Mouse (Mus musculus) stomach, postnatal 0 days (tissue): Measurements from ENCODE around the gene Pawr. TPM values are rescaled to one million over a fixed set of nuclear protein-coding genes. Genes with fewer than 3 reads are reported as not detected.

Source experiments
- ATAC-seq: fragments of 200-750 bp; cut with Nextera tagmentation; 2 replicates; pipeline ENCODE4 v1.8.0; 2017; ENCODE audit not compliant: low FRiP score, low TSS enrichment
- DNase-seq: peaks from one replicate; pipeline ENCODE4 v3.0.0-alpha.2; 2016; ENCODE audit warnings: low spot score
- H3K27ac ChIP-seq: fragments of 300-500 bp; sonication (generic); replicated peaks from 2 replicates; pipeline ENCODE4 v1.5.1; 2014; ENCODE audit warnings: mild to moderate bottlenecking, control low read depth
- H3K27me3 ChIP-seq: fragments of 300-500 bp; sonication (generic); 2 replicates; pipeline ENCODE4 v1.6.1; 2014; ENCODE audit warnings: low read length; ENCODE audit not compliant: control insufficient read depth, insufficient read depth
- H3K36me3 ChIP-seq: fragments of 300-500 bp; sonication (generic); 2 replicates; pipeline ENCODE4 v1.6.1; 2014; ENCODE audit warnings: low read length, mixed read lengths; ENCODE audit not compliant: control insufficient read depth, insufficient read depth
- H3K4me1 ChIP-seq: fragments of 300-500 bp; sonication (generic); replicated peaks from 2 replicates; pipeline ENCODE4 v1.6.1; 2014; ENCODE audit warnings: antibody characterized with exemption; ENCODE audit not compliant: control insufficient read depth, insufficient read depth
- H3K4me2 ChIP-seq: fragments of 300-500 bp; sonication (generic); replicated peaks from 2 replicates; pipeline ENCODE4 v1.6.1; 2014; ENCODE audit warnings: low read depth, mild to moderate bottlenecking, control low read depth, moderate library complexity
- H3K4me3 ChIP-seq: fragments of 300-500 bp; sonication (generic); 2 replicates; pipeline ENCODE4 v1.5.1; 2014; ENCODE audit warnings: low read depth, low read length, control low read depth
- H3K9ac ChIP-seq: fragments of 300-500 bp; sonication (generic); 2 replicates; pipeline ENCODE4 v1.6.1; 2014; ENCODE audit warnings: mild to moderate bottlenecking, low read length, control low read depth, mixed read lengths
- H3K9me3 ChIP-seq: fragments of 300-500 bp; sonication (generic); 2 replicates; pipeline ENCODE4 v1.6.1; 2016; ENCODE audit warnings: low read length; ENCODE audit not compliant: control insufficient read depth
- CTCF ChIP-seq: IDR thresholded peaks from 2 replicates; pipeline ENCODE4 v1.5.1; 2016; ENCODE audit warnings: antibody characterized with exemption, low read depth, mild to moderate bottlenecking, moderate library complexity
- EP300 ChIP-seq: optimal IDR thresholded peaks from 2 replicates; pipeline ENCODE3; 2016; ENCODE audit warnings: antibody characterized with exemption
- WGBS: fragments of 180-500 bp; shearing (Covaris S2); extraction: QIAGEN DNeasy Blood & Tissue Kit; methylation state at CpG from one replicate; pipeline ENCODE4 v1.1.7; 2014; 5-methylcytosine and 5-hydroxymethylcytosine counted together
- polyA plus RNA-seq: library from polyadenylated mRNA; unstranded; fragments of >200 nt; fragmentation: Nextera tagmentation; extraction: Ambion mirVana; gene quantifications from 2 replicates; pipeline ENCODE4 v1.2.1, GENCODE M21; 2015

Pawr gene
- polyA plus RNA-seq, 1 experiment from 2014 or later = 14.7 TPM

GRCm38 (mm10) chr10:108446041-108446931 is 114.4 kb downstream of the Pawr start:
- peak overlapping the region; percentile 57 for H3K4me2 ChIP-seq
- H3K4me3 ChIP-seq = peak overlapping the region; percentile 33
- TF ChIP-seq CTCF (peak; percentile 82), EP300 (no peak)
- H3K9ac ChIP-seq = peak overlapping the region; percentile 28
- H3K9me3 ChIP-seq = no peaks in the 10 kb centered on the region
- 4% methylated on average over 24 of the region's 24 CpGs for WGBS
- ATAC-seq = peak; percentile 69
- H3K4me1 ChIP-seq = peaks cover 6% of the 10 kb centered on the region; the same call in 1 of the 2 replicates
- DNase-seq = peak; percentile 57
- peak overlapping the region; percentile 75 for H3K27ac ChIP-seq
- no peaks in the 10 kb centered on the region for H3K27me3 ChIP-seq
- no peaks in the 10 kb centered on the region for H3K36me3 ChIP-seq

- H3K36me3 ChIP-seq = no peaks in the 10 kb centered on the region
- no peak for ATAC-seq
- no peak overlapping the region for H3K4me3 ChIP-seq
- H3K27me3 ChIP-seq = no peaks in the 10 kb centered on the region
- H3K4me1 ChIP-seq = peaks cover 6% of the 10 kb centered on the region; the same call in 1 of the 2 replicates
- H3K27ac ChIP-seq = no peak overlapping the region
- DNase-seq = no peak
- TF ChIP-seq CTCF = no peak
- TF ChIP-seq EP300 = no peak
- no peak overlapping the region for H3K9ac ChIP-seq
- no peak overlapping the region for H3K4me2 ChIP-seq
- 39% methylated on average over 10 of the region's 10 CpGs for WGBS
- no peaks in the 10 kb centered on the region for H3K9me3 ChIP-seq
These were observed 115.3 kb downstream of the Pawr start for GRCm38 (mm10) chr10:108447211-108447610.

- WGBS = 62% methylated on average over 11 of the region's 11 CpGs
- TF ChIP-seq CTCF = no peak
- no peak for TF ChIP-seq EP300
These were observed 116.5 kb downstream of the Pawr start for GRCm38 (mm10) chr10:108448421-108448820.

GRCm38 (mm10) chr10:108450401-108450800 is 118.5 kb downstream of the Pawr start:
- H3K4me1 ChIP-seq = 0 out of 2 replicates have a peak, but pooled peaks cover under 1% of the 10 kb centered on the region
- DNase-seq (no peak), ATAC-seq (no peak)
- 95% methylated on average over 4 of the region's 4 CpGs for WGBS
- TF ChIP-seq CTCF = no peak
- TF ChIP-seq EP300 = no peak
- no peak overlapping the region for H3K4me3 ChIP-seq
- H3K9ac ChIP-seq = no peak overlapping the region
- H3K4me2 ChIP-seq = no peak overlapping the region
- no peaks in the 10 kb centered on the region for H3K27me3 ChIP-seq
- no peaks in the 10 kb centered on the region for H3K36me3 ChIP-seq
- no peak overlapping the region for H3K27ac ChIP-seq
- H3K9me3 ChIP-seq = no peaks in the 10 kb centered on the region

More at GRCm38 (mm10) chr10:108448421-108448820, 116.5 kb downstream of the Pawr start:
- no peak overlapping the region for H3K27ac ChIP-seq
- peak; percentile 38; the same call in 1 of the 2 replicates for ATAC-seq
- no peak overlapping the region for H3K4me3 ChIP-seq
- H3K4me1 ChIP-seq = peaks cover 6% of the 10 kb centered on the region; the same call in 1 of the 2 replicates
- H3K9me3 ChIP-seq = no peaks in the 10 kb centered on the region
- H3K27me3 ChIP-seq = no peaks in the 10 kb centered on the region
- H3K9ac ChIP-seq = no peak overlapping the region
- H3K36me3 ChIP-seq = no peaks in the 10 kb centered on the region
- H3K4me2 ChIP-seq = no peak overlapping the region
- DNase-seq = no peak

- Histone ChIP-seq H3K4me3 (no peak overlapping the region), H3K4me1 (no peaks in the 10 kb centered on the region), H3K27ac (no peak overlapping the region), H3K4me2 (no peak overlapping the region), H3K9me3 (no peaks in the 10 kb centered on the region), H3K27me3 (no peaks in the 10 kb centered on the region), H3K9ac (no peak overlapping the region), H3K36me3 (no peaks in the 10 kb centered on the region)
- ATAC-seq (no peak), DNase-seq (no peak)
- TF ChIP-seq CTCF = no peak
- TF ChIP-seq EP300 = no peak
- 76% methylated on average over 8 of the region's 8 CpGs for WGBS
These were observed 119.6 kb downstream of the Pawr start for GRCm38 (mm10) chr10:108451516-108451915.

GRCm38 (mm10) chr10:108452421-108452820 is 120.5 kb downstream of the Pawr start:
- H3K9ac ChIP-seq = no peak overlapping the region
- ATAC-seq (no peak), DNase-seq (no peak)
- 93% methylated on average over 9 of the region's 9 CpGs for WGBS
- H3K9me3 ChIP-seq = no peaks in the 10 kb centered on the region
- TF ChIP-seq CTCF = no peak
- TF ChIP-seq EP300 = no peak
- no peaks in the 10 kb centered on the region for H3K4me1 ChIP-seq
- no peaks in the 10 kb centered on the region for H3K36me3 ChIP-seq
- no peak overlapping the region for H3K27ac ChIP-seq
- H3K4me3 ChIP-seq = no peak overlapping the region
- no peaks in the 10 kb centered on the region for H3K27me3 ChIP-seq
- H3K4me2 ChIP-seq = no peak overlapping the region
